Mouse (Mus musculus): Measurements from ENCODE around the gene 1520401A03Rik.
"Not testable (repeated sequence)": the region's sequence is repeated elsewhere in the genome, so short reads cannot be mapped to it uniquely, and the experiment has no call there.

1520401A03Rik gene

GRCm38 (mm10) chr17:23722376-23723125 lies at the start of gene 1520401A03Rik:
Gene 1520401A03Rik (minus strand): TSS chr17:23722783.
- in situ Hi-C loops (cut with MboI, MseI): no loop called here

DNA sequence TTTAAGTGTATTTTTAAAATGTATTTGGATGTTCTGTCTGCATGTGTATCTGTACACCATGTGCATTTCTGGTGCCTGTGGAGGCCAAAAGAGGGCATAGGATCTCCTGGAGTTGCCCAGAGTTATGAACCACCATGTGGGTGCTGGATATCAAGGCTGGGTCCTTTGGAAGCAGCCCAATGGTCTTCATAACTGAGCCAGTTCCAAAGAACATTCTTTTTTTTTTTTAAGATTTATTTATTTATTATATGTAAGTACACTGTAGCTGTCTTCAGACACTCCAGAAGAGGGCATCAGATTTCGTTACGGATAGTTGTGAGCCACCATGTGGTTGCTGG lies 49.6 kb upstream of the 1520401A03Rik start:
- in situ Hi-C loops (cut with MboI, MseI): not testable (repeated sequence)

DNA sequence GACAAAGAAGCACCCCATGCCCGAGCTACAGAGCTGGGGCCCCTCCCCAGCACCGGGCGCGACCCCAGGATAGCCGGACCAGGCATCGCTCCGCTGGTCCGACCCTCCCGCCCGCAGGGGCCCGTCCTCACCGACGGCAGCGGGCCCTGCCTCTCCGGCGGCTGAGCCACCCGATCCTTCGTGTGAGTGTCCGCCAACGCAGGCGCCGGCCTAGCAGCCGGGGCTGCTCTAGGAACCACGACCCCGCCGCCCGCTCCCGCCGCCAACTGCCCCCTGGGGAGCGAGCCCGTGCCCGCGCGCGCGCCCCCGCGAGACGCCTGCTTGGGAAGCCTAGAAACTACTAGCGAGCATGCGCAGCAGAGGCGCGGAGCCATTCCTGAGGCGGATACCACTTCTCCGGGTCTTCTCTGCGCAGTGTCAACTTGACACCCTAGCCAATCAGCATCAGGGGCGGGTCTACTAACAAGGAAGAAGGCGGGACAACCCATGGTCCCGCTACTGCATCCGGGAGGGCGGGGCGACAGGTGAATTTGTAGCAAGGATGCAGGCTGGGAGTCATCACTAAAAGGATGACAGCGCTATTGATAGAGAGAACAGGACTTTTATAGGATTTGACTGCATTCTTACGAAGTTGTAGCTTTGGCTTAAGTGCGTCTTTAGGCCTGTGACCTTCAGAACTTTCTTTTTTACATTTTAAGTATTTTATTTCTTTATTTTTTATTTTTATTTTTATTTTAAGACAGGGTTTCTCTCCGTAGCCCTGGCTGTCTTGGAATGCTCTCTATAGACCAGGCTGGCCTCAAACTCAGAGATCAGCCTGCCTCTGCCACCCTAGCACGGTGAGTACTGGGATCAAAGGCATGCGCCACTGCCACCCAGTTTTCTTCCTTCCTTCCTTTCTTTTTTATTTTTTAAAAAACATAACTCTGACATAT lies 49.0 kb upstream of the 1520401A03Rik start, which contains the start of gene Flywch1:
TSS of gene Flywch1 (minus strand) at position 319 of the 935 bp plus-strand sequence.
- in situ Hi-C loops (cut with MboI, MseI): no loop called here

DNA sequence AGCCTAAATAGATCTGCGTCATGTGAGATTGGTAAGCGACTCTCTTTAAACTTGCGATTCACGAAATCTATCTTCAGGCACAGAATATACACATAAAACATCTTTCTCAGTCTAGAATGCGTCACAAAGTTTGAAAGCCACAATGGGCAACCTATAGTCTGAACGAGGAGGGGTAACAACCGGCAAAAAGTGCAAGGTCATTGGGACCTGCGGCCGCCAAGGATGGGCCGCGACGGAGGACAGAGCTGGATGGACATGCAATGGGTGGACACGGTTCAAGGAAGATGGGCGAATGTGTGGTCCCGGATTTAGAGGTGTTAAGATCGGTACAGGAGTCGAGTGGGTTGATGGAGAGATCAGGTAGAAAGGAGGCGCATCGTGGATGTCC lies 48.3 kb upstream of the 1520401A03Rik start:
- in situ Hi-C loops (cut with MboI, MseI): no loop called here

DNA sequence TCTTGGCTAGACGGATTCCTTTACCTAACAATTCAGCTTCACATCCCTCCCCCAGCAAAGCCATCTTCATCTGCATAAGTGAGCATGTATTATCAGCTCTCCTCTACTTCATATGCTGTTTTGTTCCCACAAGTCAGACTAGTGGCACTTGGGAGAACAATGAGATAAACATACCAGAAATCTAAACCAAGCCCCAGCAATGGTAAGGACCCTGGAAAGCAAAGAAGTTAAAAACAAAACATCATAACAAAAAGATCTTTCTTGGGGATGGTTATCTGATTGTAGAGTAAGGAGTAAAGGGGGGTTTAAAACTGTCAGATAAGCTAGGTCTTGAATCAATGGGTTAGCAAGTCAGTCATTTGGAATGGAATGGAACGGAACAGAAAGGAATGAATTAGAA lies 47.9 kb upstream of the 1520401A03Rik start:
- in situ Hi-C loops (cut with MboI, MseI): no loop called here

- in situ Hi-C loops (cut with MboI, MseI): no loop called here
Measured at GRCm38 (mm10) chr17:23762976-23763375, 40.4 kb upstream of the 1520401A03Rik start.

GRCm38 (mm10) chr17:23761155-23761554 lies 38.6 kb upstream of the 1520401A03Rik start:
- in situ Hi-C loops (cut with MboI, MseI): no loop called here

DNA sequence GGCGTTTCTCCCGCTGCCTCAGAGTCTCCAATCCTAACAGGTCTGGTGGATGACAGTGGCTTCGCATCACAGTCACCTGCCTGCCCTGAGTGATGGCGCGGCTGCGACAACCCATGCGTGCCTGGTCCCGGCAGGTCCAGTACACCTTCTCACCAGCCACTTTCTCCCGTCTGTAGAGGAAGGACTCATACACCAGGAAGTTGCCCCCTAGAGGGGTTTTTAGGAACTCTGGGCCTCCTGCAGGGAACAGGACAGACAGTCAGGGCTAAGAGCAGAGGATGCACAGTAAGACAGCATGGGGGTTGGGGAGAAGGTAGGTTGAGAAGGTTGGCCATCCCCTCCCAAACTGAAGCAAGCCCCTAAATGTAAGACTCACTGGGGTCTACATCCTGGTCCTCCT lies 37.6 kb upstream of the 1520401A03Rik start:
- in situ Hi-C loops (cut with MboI, MseI): no loop called here

DNA sequence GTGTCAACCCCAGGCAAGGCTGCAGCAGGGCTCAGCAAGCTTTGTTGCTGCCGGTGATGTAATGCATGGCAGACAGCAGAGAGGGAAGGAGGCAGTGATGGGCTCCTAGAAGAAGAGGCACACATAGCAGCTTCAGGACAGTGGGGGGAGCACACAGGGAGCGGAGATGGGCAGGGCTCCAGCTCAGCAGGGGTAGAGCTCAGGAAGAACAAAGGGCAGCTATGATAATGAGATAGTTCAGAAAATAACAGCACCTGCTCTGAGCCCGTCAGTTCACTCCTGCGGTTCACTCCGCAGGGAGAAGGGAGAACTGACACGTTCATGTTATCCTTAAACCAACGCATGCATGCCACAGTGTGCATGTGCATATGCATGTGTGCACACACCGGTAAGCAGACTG lies 36.2 kb upstream of the 1520401A03Rik start:
- in situ Hi-C loops (cut with MboI, MseI): no loop called here

DNA sequence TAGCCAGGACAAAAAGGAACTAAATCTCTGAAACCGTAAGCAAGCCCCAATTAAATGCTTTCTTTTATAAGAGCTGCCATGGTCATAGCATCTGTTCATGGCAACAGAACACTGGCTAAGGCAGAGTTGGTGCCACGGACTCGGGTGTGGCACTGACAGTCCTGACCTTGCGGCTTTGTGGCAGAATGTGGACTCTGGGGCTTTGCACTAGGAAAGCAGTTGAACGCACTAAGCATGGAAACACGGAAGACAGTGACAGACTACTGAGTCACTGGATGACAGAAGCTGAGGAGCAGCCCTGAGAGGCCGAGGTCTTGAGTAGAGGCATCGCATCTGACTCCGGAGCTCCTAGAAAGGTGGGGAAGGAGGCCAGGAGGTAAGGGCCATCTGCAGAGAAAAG lies 35.0 kb upstream of the 1520401A03Rik start:
- in situ Hi-C loops (cut with MboI, MseI): no loop called here

GRCm38 (mm10) chr17:23755689-23756088 lies 33.1 kb upstream of the 1520401A03Rik start:
- in situ Hi-C loops (cut with MboI, MseI): no loop called here

GRCm38 (mm10) chr17:23749400-23750191 lies 27.0 kb upstream of the 1520401A03Rik start:
- in situ Hi-C loops (cut with MboI, MseI): no loop called here

DNA sequence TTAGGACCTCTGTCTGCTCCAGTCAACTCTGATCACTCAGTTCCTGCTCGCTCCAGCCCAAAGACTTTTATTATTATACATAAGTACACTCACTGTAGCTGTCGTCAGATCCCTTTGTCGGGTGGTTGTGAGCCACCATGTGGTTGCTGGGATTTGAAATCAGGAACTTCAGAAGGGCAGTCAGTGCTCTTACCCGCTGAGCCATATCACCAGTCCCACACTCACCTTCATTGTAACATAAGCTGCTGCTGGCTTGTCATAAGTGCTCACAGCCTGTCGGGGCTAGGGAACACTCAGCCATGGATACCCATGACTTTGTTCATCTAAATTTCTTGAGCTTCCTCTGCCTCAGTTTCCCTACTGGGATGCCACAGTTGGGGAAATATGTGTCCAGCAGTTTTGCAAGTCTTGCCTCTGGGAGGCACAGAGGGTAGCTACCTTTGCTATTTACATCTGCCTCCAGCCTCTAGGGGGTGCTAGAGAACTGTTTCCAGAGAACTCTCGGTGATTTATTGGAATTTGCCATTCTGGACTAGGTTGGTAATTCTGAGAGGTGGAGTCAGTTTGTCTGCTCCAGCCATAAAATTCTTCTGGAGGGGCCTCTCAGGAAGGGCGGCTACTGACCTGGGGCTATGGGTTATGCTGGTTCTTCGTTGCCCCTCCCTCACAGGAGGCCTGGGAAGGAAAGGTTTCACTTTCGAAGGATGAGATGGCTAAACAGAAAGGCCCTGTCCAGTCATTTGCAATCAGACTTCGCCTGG lies 26.2 kb upstream of the 1520401A03Rik start:
- in situ Hi-C loops (cut with MboI, MseI): no loop called here

DNA sequence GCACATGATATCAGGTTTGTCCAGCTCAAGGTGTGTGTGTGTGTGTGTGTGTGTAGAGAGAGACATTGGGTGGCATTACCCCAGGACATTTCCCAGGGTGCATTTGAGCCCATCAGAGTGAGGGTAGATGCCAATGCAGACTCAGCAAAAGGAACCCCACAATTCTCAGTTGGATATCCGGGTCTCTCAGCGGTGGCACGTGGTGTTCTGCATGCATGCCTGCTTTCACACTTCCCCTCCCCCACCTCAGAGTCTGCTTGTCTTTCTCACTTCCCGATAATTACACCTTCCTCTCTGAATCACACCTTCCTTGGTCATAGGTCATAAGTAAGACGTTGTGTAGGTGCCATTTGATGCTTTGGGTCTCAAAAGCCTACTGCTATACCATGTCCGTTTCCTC lies 25.4 kb upstream of the 1520401A03Rik start:
- in situ Hi-C loops (cut with MboI, MseI): no loop called here

- in situ Hi-C loops (cut with MboI, MseI): no loop called here
Measured at GRCm38 (mm10) chr17:23747471-23747870, 24.9 kb upstream of the 1520401A03Rik start.

DNA sequence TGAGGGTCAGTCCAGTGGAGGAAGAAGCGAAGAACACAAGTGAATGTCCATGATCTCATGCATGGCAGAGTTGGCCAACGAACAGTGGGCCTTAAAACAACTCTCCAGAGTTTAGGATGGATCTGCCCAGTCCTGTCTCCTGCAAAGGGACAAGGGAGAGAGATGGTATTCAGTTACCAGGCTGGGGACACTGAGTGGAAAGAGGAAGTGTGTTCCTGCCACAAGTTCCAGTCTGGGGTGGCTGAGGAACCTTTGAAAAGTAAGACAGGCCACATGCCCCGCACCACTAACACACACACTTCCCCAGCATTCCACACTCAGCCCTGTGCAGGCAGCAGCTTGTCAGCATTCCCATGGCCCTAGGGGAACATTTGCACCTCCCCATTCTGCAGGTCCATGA lies 24.2 kb upstream of the 1520401A03Rik start:
- in situ Hi-C loops (cut with MboI, MseI): no loop called here

DNA sequence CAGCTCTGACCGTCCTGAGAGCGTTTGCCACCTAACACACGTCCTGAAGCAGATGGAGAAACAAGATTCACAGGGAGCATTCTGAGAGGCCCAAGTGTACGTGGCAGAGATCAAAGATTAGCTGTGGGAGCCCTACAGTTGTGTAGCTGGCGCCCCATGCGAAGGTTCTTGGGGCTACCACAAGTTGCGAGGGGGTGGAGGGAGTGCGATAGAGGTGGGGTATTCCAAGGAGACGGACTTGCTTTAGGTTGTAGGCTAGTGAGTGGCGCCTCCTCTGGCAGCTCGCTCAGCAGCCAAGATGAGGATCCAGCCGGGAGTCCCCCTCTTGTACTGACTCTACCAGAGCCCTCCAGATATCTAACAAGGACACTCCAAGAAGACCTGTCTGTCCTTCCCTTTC lies 23.7 kb upstream of the 1520401A03Rik start:
- in situ Hi-C loops (cut with MboI, MseI): no loop called here

- in situ Hi-C loops (cut with MboI, MseI): no loop called here
Measured at GRCm38 (mm10) chr17:23745301-23746251, 23.0 kb upstream of the 1520401A03Rik start, which contains the start of gene Kremen2. Gene Kremen2 (minus strand): TSS chr17:23745833.

- in situ Hi-C loops (cut with MboI, MseI): no loop called here
Measured at GRCm38 (mm10) chr17:23744651-23745050, 22.1 kb upstream of the 1520401A03Rik start.

GRCm38 (mm10) chr17:23744076-23744475 lies 21.5 kb upstream of the 1520401A03Rik start:
- in situ Hi-C loops (cut with MboI, MseI): no loop called here
